Mouse (Mus musculus): Measurements from ENCODE around the gene Emx1. TPM values are rescaled to one million over a fixed set of nuclear protein-coding genes. Genes with fewer than 3 reads are reported as not detected.

Gene Emx1
- total RNA-seq, 2 experiments from 2014 or later, result 22.8 to 22.9 TPM

DNA sequence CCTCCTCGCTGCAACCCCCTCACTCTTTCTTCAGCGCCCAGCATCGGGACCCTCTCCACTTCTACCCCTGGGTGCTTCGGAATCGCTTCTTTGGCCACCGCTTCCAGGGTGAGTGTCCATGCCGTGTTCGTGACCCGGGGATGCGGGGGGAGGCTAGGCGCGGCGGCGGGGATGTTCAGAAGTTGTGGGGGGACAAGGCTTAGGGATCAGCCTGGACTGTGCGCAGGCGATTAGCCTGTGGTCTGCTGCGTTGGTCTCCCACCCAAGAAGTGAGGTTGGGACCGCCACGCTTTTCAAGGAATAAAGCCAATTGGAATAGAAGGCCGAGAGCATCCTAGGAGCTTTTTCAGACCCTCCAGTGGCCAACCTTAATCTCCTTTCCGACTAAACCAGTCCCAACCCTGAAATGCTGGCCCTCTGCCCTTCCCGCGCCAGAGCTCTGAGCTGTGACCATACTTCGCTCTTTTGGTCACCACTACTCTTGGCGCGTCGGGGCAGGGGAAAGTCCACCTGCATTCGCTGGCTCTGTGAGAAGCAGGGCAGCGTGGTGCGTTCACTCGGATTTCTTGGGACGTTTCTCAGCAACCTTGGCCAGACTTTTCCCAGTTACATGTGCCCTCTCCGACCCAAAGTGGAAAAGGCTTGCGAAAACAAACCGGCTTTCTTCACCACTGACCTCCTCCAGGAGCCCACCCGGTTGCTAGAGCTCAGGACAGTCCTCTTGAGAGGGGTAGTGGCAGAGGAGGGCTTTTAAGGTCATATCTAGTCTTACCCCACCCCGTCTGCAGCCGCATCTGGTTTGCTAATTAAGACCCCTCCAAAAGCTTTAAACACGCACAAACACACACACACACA, 1.2 kb downstream of the Emx1 start:
- DNase-seq (ENCODE audit: low spot score in 2 of 2), result no peak

- no peak for DNase-seq (ENCODE audit: low spot score in 2 of 2)
These were observed 2.1 kb downstream of the Emx1 start for GRCm38 (mm10) chr6:85189361-85189760.

DNA sequence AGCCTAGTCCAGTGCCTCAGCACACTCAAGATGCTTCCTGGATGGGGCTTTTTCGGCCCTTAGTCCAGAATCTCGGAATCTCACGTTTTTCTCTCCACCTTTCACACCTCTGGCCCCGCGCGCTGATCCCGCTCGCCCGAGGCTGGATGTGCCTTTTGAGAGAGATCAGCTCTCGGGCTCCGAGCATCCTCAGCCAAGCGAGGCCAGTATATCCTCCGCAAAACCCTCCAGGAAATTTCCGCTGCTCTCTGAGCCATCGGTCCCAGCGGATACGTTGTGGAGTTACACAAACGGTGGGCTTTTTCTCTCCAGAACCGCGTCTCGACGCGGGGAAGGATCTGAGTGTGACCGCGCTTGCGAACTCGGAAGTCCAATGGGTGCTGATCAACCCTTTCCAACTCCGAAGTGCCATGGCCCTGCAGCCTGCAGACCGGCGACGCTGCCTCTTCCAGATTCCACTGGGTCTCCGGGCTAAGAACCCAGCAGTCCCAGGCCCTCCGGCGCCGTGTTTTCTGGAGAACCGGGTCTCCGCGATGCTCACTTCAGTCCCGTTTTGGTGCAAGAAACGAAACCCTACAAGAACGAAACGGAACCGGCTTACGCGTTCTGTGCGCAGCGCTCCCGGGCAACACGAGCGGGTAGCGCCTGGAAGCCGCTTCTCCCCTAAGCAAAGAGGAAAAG, 2.8 kb downstream of the Emx1 start:
- peak; percentile 55 to 72 for DNase-seq (ENCODE audit: low spot score in 2 of 2)

- DNase-seq (ENCODE audit: low spot score in 2 of 2), result no peak
These were observed 3.4 kb downstream of the Emx1 start for GRCm38 (mm10) chr6:85190671-85191070.

DNA sequence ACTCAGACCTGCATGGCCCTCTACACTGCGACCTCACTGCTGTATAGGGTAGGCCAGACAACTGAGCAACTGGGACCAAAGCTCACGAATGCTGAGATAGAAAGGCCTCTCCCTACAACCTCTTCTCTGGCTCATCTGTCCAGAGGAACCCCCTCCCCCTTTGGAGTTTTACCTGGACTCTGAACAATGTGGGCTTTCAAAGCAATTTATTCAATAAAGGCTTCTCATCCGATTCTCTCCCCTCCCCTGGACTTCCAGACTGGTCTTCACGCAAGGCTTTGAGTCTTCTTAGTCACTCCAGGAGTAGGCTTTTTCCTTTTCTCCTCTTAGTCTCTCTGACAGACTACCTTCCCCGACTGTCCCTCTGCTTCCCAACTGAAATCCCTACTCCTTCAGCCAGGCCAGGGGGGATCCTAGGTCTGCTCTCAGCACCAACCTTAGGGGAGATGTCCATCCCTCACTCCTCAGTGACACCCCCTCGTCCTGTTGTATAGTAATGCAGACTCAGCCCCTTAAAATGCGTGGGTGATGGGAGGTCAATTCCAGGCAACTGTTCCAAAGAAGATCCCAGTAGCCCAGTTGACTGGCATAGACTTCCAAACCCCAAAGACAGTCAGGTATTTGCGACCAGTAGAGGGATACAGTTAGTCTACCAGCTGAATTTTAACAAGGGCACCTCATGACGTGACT, 4.7 kb downstream of the Emx1 start:
- DNase-seq (ENCODE audit: low spot score in 2 of 2), result no peak

DNA sequence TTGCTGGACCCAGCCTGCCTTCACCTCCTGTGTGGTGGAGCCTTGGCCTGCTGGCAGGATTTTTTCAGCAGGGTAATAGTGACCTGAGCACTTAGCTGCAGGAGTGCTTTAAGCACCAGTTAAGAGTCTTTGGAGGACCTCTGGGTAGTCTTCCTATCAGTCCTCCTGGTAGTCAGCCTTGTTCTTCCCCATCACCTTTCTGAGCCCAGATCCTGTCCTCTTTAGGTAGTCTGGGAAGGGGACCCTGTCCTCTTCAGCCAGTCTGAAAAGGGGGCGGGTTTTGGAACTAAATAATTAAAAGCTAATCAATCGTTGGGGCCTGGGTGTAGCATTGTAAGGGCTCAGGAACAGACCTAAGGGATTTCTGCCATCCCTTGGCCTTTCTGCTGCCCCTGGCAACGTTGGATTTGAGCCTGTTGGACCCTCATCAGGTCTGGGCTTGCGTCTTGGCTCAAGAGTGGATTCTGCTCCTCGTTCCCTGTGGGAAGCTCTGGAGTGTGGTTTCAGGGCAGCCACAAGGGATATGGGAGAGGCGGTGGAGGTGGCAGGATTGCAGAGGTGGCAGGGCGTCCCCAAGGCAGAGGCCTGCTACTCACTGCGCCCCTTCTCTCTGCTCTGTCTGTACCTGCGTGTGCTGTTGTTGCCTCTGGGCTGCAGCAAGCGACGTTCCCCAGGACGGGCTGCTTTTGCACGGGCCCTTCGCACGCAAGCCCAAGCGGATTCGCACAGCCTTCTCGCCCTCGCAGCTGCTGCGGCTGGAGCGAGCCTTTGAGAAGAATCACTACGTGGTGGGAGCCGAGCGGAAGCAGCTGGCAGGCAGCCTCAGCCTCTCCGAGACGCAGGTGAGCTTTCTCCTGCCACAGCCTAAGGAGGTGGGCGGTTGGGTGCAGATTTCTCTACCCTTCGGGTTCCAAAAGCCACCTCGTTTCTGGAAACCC, 6.4 kb downstream of the Emx1 start:
- DNase-seq (ENCODE audit: low spot score in 2 of 2), result peak; percentile 40 to 66

DNA sequence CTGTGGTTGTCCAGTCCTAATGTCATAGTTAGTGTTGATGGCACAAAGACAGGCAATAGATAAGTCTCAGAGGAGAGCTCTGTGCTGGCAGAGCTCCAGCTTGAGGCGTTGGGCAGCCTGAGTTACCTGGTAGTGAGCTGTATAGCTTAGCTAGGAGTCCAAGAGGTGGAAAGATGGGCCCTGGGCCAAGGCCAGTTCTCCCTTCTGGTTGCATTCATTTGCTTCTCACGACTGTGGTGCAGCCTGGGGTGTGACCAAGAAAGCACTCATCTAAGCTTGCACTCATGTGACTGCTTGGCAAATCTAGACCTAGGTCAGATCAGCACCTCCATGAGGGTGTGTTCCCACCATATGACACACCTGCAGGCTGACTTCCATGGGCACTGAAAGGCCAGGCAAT, 10.7 kb downstream of the Emx1 start:
- DNase-seq (ENCODE audit: low spot score in 2 of 2), result no peak

- DNase-seq (ENCODE audit: low spot score in 2 of 2), result peak in 1 of 2 experiments; percentile 77
These were observed 19.1 kb downstream of the Emx1 start for GRCm38 (mm10) chr6:85206182-85206938.

DNA sequence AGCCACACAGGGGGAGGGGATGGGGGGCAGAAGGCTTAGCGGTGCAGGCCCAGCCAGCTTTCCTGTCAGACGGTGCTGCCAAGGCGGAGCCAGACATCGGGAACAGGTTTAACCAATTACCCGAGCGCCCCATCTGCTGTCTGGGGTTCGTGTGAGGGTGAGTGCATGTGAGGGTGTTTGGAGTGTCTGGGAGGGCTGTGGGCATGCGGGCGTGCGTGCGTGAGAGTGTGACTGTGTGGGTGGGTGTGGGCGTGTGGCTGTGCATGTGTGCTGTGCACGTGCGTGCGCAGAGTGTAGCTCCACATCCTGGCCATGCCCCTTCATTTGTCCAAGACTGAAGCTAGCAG, 19.7 kb downstream of the Emx1 start:
- DNase-seq (ENCODE audit: low spot score in 2 of 2), result peak; percentile 68 to 81

- DNase-seq (ENCODE audit: low spot score in 2 of 2), result no peak
These were observed 20.1 kb downstream of the Emx1 start for GRCm38 (mm10) chr6:85207345-85207744.

DNA sequence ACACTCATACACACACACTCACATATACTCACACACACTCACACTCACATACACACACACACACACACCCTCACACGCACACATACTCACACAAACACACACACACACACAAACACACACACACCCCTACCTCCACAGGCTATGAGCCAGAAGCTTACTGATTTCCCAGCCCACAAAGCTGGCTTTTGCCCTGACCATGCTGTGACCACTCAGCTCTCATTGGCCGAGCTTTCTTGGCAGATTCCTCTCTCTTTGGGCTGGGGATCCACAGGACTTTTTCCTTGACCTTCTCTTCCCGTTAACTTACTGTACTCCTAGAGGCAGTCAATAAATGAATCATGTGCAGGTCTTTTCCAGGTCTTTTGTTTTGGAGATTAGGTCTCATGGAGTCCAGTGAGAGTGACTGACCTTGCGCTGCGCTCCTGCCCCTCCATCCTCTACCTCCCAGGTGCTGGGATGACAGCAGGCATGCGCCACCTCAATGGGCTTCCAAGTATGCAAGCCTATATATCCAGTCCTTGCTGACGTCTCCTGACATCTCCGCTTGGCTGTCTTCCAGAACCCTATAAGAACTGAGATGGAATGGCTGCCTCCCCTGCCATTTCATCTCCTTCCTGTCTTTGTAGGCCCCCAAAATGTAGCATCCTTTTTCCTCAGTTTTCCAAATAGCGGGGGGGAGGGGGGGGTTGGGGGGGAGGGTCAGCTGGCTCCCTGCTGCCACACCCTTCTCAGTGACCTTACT, 22.2 kb downstream of the Emx1 start:
- DNase-seq (ENCODE audit: low spot score in 2 of 2), result no peak

DNA sequence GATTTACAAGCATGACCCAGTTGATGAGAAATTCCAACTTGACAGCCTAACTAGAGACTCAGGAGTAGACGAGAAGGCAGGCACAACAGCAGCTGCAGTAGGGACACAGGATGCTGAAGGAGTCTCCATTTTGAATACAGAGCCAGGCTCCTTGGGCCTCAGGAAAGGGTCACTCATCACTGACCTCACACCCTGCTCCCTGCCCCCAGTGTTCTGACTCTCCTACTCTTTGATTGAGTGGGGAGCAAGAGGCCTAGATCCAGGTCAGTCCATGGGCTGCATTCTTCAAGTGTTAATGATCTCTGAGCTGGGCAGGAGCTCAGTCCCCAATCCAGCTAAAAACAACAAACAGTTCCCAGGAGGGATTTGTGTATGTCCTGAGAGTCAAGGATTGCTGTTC, 23.4 kb downstream of the Emx1 start:
- DNase-seq (ENCODE audit: low spot score in 2 of 2), result no peak

DNA sequence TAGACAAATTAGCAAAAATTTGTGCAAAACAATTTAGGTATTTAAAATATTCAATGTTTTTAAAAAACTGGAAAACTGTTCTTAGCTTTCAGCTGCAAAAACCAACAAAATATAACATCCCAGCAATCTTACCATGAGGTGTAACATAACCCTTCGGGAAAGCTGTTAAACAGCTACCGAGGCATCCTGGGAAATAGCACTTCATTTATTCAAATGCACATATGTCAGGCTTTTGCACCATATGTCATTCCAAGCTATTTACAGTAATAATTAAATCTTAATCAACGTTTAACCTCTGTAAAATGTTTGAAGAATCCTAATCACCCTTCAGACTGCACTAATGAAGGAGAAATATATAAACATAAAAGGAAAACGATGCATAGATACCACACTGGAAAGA, 31.0 kb downstream of the Emx1 start:
- DNase-seq (ENCODE audit: low spot score in 2 of 2), result peak in 1 of 2 experiments; percentile 42

- no peak for DNase-seq (ENCODE audit: low spot score in 2 of 2)
These were observed 31.6 kb downstream of the Emx1 start for GRCm38 (mm10) chr6:85218684-85219445.

GRCm38 (mm10) chr6:85219706-85220105, 32.5 kb downstream of the Emx1 start:
- no peak for DNase-seq (ENCODE audit: low spot score in 2 of 2)

- DNase-seq (ENCODE audit: low spot score in 2 of 2), result no peak
These were observed 33.7 kb downstream of the Emx1 start for GRCm38 (mm10) chr6:85220917-85221316.

- peak in 1 of 2 experiments; percentile 44 for DNase-seq (ENCODE audit: low spot score in 2 of 2)
These were observed 35.3 kb downstream of the Emx1 start for GRCm38 (mm10) chr6:85222551-85222950.

DNA sequence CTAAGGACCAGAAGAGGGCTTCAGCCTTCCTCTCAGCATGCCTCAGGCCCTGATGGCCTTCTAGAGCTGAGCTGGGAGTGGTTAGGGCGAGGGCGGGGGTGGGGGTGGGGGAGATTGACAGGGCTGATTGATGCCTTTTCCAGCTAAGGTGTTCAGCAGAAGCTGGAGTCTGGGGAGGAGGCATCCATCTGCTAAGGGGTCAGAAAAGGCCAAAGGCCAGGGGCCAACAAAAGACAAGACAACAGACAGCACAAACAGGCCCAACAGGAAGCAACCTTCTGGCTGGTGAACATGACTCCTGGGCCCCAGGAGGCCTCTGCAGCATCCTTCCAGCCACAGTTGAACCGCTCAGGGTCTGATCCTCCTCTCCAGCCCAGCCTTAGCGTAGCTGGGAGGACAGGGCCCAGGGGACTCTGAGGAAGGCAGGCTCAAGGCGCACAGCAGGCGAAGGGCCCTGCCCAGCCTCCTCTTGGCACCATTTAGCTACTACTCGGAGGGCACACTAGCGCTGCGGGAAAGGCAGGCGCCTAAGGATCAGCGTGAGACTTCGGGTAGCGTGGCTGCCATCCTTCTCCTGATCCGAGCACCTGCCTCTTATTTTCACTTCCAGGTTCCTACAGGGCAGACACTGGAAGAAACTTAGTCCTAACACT, 36.4 kb downstream of the Emx1 start:
- no peak for DNase-seq (ENCODE audit: low spot score in 2 of 2)

All from layer of hippocampus, postnatal 14 days (tissue).